Mouse (Mus musculus) brain, adult 10 weeks (tissue): ENCODE results near the gene Tbc1d19. TPM values are rescaled to one million over a fixed set of nuclear protein-coding genes. Genes with fewer than 3 reads are reported as not detected.

Experiments used
- polyA plus RNA-seq: library from polyadenylated mRNA; stranded (reverse); fragments of 350-450 nt; fragmentation: Illumina TruSeq; extraction: RNeasy Lipid Tissue Mini Kit (QIAGEN cat#74804); gene quantifications from one replicate; pipeline ENCODE4 v1.2.3, GENCODE M21; 2015; ENCODE audit warnings: low read depth, low replicate concordance

Tbc1d19 gene
- 41.7 TPM for polyA plus RNA-seq

DNA sequence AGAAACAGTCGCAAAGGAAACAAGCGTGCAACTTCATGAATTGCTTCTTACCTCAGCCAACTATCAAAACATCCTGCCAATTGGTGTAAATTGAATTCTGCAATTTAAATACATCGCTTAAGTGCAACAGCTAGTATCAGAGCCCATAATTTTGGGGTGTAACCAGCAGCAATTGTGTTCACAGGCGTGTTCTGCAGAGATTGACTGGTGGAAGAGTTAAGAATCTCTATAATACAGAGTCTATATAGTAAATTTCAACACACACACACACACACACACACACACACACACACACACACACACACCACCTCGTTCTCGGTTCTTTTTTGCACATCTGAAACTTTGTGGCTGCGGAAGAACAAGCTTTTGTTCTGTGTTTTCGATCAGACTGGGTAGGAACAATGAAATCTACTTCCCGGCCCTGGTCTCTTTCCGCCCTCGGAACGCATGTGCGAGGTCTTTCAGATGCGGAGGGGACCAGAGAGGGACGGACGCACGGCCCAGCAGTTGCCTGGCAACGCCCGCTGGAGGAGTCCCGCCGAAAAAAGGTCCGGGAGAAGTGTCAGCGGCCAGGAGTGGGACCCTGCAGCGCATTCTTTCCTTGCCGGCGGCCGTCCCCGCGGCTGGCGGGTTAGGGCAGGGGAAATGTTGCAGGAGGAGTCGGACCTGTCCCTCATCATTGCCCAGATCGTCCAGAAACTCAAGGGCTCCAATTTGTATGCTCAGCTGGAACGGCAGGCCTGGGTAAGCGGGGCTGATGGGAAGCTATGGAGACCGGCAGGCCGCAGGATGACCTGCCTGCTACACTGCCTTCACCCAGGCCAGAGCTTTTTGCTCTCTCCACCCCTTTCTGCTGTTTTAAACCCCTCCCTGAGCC lies at the start of gene Tbc1d19:
TSS of gene Tbc1d19 (plus strand) at position 492 of the 877 bp plus-strand sequence.

Other genes starting within 250 kb of the Tbc1d19 start
- 0.24 TPM for gene Cckar, start 101.9 kb upstream of the Tbc1d19 start, polyA plus RNA-seq
- gene Stim2, start 188.9 kb downstream of the Tbc1d19 start, polyA plus RNA-seq: 56.2 TPM